Mouse (Mus musculus) midbrain, embryonic 14.5 days (tissue): ENCODE data around the gene Mboat1. TPM values are rescaled to one million over a fixed set of nuclear protein-coding genes. Genes with fewer than 3 reads are reported as not detected.
A peak's percentile ranks its signal among the peaks of the same experiment; 100 is the strongest.

Source experiments
- ATAC-seq: fragments of 200-750 bp; cut with Nextera tagmentation; 2 replicates; pipeline ENCODE4 v1.8.0; 2017; ENCODE audit warnings: moderate number of reproducible peaks, moderate library complexity; ENCODE audit not compliant: low FRiP score, low TSS enrichment
- DNase-seq: peaks from one replicate; pipeline ENCODE4 v3.0.0-alpha.2; 2015
- H3K27ac ChIP-seq: fragments of 300-500 bp; sonication (generic); replicated peaks from 2 replicates; pipeline ENCODE4 v1.5.1; 2014; ENCODE audit warnings: mild to moderate bottlenecking, low read depth, low read length, moderate library complexity
- H3K27me3 ChIP-seq: fragments of 300-500 bp; sonication (generic); 2 replicates; pipeline ENCODE4 v1.6.1; 2014; ENCODE audit warnings: low read length, control low read depth, mixed read lengths; ENCODE audit not compliant: control insufficient read depth, insufficient read depth
- H3K36me3 ChIP-seq: fragments of 300-500 bp; sonication (generic); 2 replicates; pipeline ENCODE4 v1.6.1; 2014; ENCODE audit warnings: low read length, control low read depth; ENCODE audit not compliant: control insufficient read depth, insufficient read depth
- H3K4me1 ChIP-seq: fragments of 300-500 bp; sonication (generic); 2 replicates; pipeline ENCODE4 v1.6.1; 2014; ENCODE audit warnings: mild to moderate bottlenecking, antibody characterized with exemption, low read length, control low read depth; ENCODE audit not compliant: control insufficient read depth, insufficient read depth
- H3K4me2 ChIP-seq: fragments of 300-500 bp; sonication (generic); 2 replicates; pipeline ENCODE4 v1.6.1; 2014; ENCODE audit warnings: mild to moderate bottlenecking, low read length, moderate library complexity
- H3K4me3 ChIP-seq: fragments of 300-500 bp; sonication (generic); replicated peaks from 2 replicates; pipeline ENCODE4 v1.5.1; 2014; ENCODE audit warnings: low read depth, low read length
- H3K9ac ChIP-seq: fragments of 300-500 bp; sonication (generic); replicated peaks from 2 replicates; pipeline ENCODE4 v1.6.1; 2014; ENCODE audit warnings: mild to moderate bottlenecking, low read length, moderate library complexity
- H3K9me3 ChIP-seq: fragments of 300-500 bp; sonication (generic); 2 replicates; pipeline ENCODE4 v1.6.1; 2016; ENCODE audit warnings: low read length, control low read depth, mixed read lengths; ENCODE audit not compliant: control insufficient read depth
- WGBS: fragments of 180-500 bp; shearing (Covaris S2); extraction: QIAGEN DNeasy Blood & Tissue Kit; methylation state at CpG from one replicate; pipeline ENCODE4 v1.1.7; 2014; 5-methylcytosine and 5-hydroxymethylcytosine counted together
- polyA plus RNA-seq: library from polyadenylated mRNA; unstranded; fragments of >200 nt; fragmentation: Nextera tagmentation; extraction: Ambion mirVana; gene quantifications from 2 replicates; pipeline ENCODE4 v1.2.1, GENCODE M21; 2014

Mboat1 gene
- polyA plus RNA-seq, 1 experiment from 2014 or later = 1.9 TPM

GRCm38 (mm10) chr13:30194834-30195233 is 58.5 kb downstream of the Mboat1 start:
- 84% methylated on average over 3 of the region's 3 CpGs for WGBS
- H3K4me3 ChIP-seq = no peak overlapping the region
- H3K4me1 ChIP-seq = no peaks in the 10 kb centered on the region
- H3K36me3 ChIP-seq = no peaks in the 10 kb centered on the region
- ATAC-seq (no peak), DNase-seq (no peak)
- H3K4me2 ChIP-seq = no peak overlapping the region
- H3K9ac ChIP-seq = no peak overlapping the region
- H3K9me3 ChIP-seq = no peaks in the 10 kb centered on the region
- H3K27me3 ChIP-seq = no peaks in the 10 kb centered on the region
- H3K27ac ChIP-seq = no peak overlapping the region

GRCm38 (mm10) chr13:30196661-30197060 is 60.4 kb downstream of the Mboat1 start:
- H3K4me2 ChIP-seq = no peak overlapping the region
- H3K9ac ChIP-seq = no peak overlapping the region
- H3K27me3 ChIP-seq = no peaks in the 10 kb centered on the region
- DNase-seq (no peak), ATAC-seq (no peak)
- H3K4me3 ChIP-seq = no peak overlapping the region
- 86% methylated on average over 8 of the region's 8 CpGs for WGBS
- no peaks in the 10 kb centered on the region for H3K4me1 ChIP-seq
- no peak overlapping the region for H3K27ac ChIP-seq
- no peaks in the 10 kb centered on the region for H3K36me3 ChIP-seq
- H3K9me3 ChIP-seq = no peaks in the 10 kb centered on the region

GRCm38 (mm10) chr13:30198101-30198570 is 61.8 kb downstream of the Mboat1 start:
- no peak overlapping the region for H3K4me3 ChIP-seq
- H3K9me3 ChIP-seq = no peaks in the 10 kb centered on the region
- no peak overlapping the region for H3K9ac ChIP-seq
- no peak overlapping the region for H3K4me2 ChIP-seq
- ATAC-seq = no peak
- no peaks in the 10 kb centered on the region for H3K36me3 ChIP-seq
- no peaks in the 10 kb centered on the region for H3K4me1 ChIP-seq
- no peaks in the 10 kb centered on the region for H3K27me3 ChIP-seq
- 94% methylated on average over 9 of the region's 9 CpGs for WGBS
- no peak overlapping the region for H3K27ac ChIP-seq
- DNase-seq = no peak

- H3K4me1 ChIP-seq = no peaks in the 10 kb centered on the region
- WGBS = 56% methylated on average over 4 of the region's 4 CpGs
- ATAC-seq = no peak
These were observed 63.5 kb downstream of the Mboat1 start for GRCm38 (mm10) chr13:30199821-30200220.

GRCm38 (mm10) chr13:30200737-30201136 is 64.4 kb downstream of the Mboat1 start:
- H3K4me2 ChIP-seq = no peak overlapping the region
- no peaks in the 10 kb centered on the region for H3K9me3 ChIP-seq
- no peaks in the 10 kb centered on the region for H3K27me3 ChIP-seq
- 95% methylated on average over 2 of the region's 2 CpGs for WGBS
- ATAC-seq = no peak
- no peak overlapping the region for H3K27ac ChIP-seq
- no peak overlapping the region for H3K4me3 ChIP-seq
- no peaks in the 10 kb centered on the region for H3K36me3 ChIP-seq
- no peaks in the 10 kb centered on the region for H3K4me1 ChIP-seq
- DNase-seq = no peak
- no peak overlapping the region for H3K9ac ChIP-seq

More at GRCm38 (mm10) chr13:30199821-30200220, 63.5 kb downstream of the Mboat1 start:
- no peaks in the 10 kb centered on the region for H3K27me3 ChIP-seq
- H3K9ac ChIP-seq = no peak overlapping the region
- H3K4me2 ChIP-seq = no peak overlapping the region
- H3K27ac ChIP-seq = no peak overlapping the region
- H3K4me3 ChIP-seq = no peak overlapping the region
- H3K36me3 ChIP-seq = no peaks in the 10 kb centered on the region
- no peaks in the 10 kb centered on the region for H3K9me3 ChIP-seq
- no peak for DNase-seq

GRCm38 (mm10) chr13:30203018-30203417 is 66.7 kb downstream of the Mboat1 start:
- ATAC-seq (no peak), DNase-seq (no peak)
- Histone ChIP-seq H3K4me2 (no peak overlapping the region), H3K27ac (no peak overlapping the region), H3K27me3 (no peaks in the 10 kb centered on the region), H3K4me1 (no peaks in the 10 kb centered on the region), H3K9ac (no peak overlapping the region), H3K4me3 (no peak overlapping the region), H3K9me3 (no peaks in the 10 kb centered on the region), H3K36me3 (no peaks in the 10 kb centered on the region)
- 91% methylated on average over 2 of the region's 2 CpGs for WGBS

GRCm38 (mm10) chr13:30208176-30208575 is 71.9 kb downstream of the Mboat1 start:
- ATAC-seq = no peak
- H3K4me3 ChIP-seq = no peak overlapping the region

GRCm38 (mm10) chr13:30213276-30213675 is 77.0 kb downstream of the Mboat1 start:
- H3K4me2 ChIP-seq = no peak overlapping the region
- WGBS = 64% methylated on average over 9 of the region's 9 CpGs

More at GRCm38 (mm10) chr13:30208176-30208575, 71.9 kb downstream of the Mboat1 start:
- DNase-seq = no peak
- Histone ChIP-seq H3K9me3 (no peaks in the 10 kb centered on the region), H3K4me2 (no peak overlapping the region), H3K36me3 (no peaks in the 10 kb centered on the region), H3K27me3 (no peaks in the 10 kb centered on the region), H3K27ac (no peak overlapping the region), H3K9ac (no peak overlapping the region), H3K4me1 (no peaks in the 10 kb centered on the region)
- 92% methylated on average over 1 of the region's 1 CpGs for WGBS

GRCm38 (mm10) chr13:30217588-30218371 is 81.5 kb downstream of the Mboat1 start:
- Histone ChIP-seq H3K4me3 (no peak overlapping the region), H3K9me3 (no peaks in the 10 kb centered on the region), H3K4me1 (no peaks in the 10 kb centered on the region), H3K27ac (no peak overlapping the region), H3K36me3 (no peaks in the 10 kb centered on the region), H3K27me3 (no peaks in the 10 kb centered on the region), H3K9ac (no peak overlapping the region), H3K4me2 (no peak overlapping the region)
- WGBS = 89% methylated on average over 12 of the region's 12 CpGs
- ATAC-seq = no peak
- DNase-seq = no peak

More at GRCm38 (mm10) chr13:30213276-30213675, 77.0 kb downstream of the Mboat1 start:
- ATAC-seq (no peak), DNase-seq (peak; percentile 20)
- H3K27me3 ChIP-seq = no peaks in the 10 kb centered on the region
- H3K9me3 ChIP-seq = no peaks in the 10 kb centered on the region
- H3K9ac ChIP-seq = no peak overlapping the region
- H3K36me3 ChIP-seq = no peaks in the 10 kb centered on the region
- no peak overlapping the region for H3K27ac ChIP-seq
- no peak overlapping the region for H3K4me3 ChIP-seq
- H3K4me1 ChIP-seq = no peaks in the 10 kb centered on the region
